Mouse (Mus musculus) embryo, embryonic 9.5 days (tissue): ENCODE data around the gene Btrc.
A peak's percentile ranks its signal among the peaks of the same experiment; 100 is the strongest.
"Not testable (repeated sequence)": the region's sequence is repeated elsewhere in the genome, so short reads cannot be mapped to it uniquely, and the experiment has no call there.

Experiments
- DNase-seq: peaks from one replicate; pipeline ENCODE4 v3.0.0-alpha.2; 2017; ENCODE audit errors: extremely low spot score

Btrc gene

DNA sequence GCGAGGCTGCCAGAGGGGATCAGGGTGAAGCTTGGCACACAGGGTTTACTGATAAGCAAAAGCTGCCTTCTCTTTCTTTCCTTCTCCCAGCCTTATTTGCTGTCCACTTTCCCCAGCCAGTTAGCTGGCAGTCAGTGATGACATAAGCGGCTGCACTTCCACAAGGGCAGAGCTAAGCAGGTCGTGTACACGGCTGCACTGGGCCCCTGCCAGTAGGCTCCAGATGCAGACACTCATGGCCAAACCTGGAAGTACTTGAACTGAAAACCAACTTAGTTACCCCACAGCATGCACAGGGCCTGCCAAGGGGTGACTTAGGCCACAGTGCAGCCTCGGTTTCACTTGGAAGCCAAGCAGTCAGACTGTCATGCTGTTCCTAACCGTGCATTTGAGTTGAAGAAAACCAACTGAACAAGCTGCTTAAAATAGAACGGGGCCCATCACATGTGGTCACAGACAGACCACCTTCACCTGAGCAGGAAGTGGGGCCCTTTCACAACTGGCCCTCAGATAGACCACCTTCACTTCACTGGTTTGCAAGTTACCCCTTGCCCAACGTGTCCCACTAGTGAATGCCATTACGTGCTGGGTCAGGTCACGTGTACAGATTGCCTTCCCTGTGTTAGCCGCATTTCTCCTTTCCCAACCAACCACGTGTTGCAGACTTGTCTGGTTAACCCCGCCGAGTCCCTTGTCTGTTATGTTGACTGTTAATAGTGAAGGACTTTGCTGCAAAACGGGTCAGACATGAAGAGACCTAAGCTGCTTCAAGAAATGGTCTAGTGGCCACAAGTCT, 166.9 kb downstream of the Btrc start:
- no peak for DNase-seq

DNA sequence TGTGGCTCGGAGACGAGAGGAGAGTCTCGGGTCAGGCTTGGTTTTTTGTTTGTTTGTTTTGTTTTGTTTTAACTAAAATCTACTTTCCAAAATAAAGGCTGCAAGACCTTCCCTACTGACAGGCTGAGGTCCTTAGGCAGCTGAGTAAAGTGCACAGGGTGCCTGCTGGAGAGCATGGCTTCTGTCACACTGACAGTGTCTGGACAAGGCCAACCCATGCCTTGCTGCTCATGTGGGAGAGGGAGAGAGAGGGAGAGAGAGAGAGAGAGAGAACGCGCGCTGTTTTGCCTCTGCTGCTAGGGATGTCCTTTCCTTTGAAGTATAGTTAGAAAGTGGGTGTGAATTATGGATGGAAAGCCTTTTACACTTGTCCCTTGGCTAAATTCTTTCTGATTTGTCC, 168.0 kb downstream of the Btrc start:
- no peak for DNase-seq

DNA sequence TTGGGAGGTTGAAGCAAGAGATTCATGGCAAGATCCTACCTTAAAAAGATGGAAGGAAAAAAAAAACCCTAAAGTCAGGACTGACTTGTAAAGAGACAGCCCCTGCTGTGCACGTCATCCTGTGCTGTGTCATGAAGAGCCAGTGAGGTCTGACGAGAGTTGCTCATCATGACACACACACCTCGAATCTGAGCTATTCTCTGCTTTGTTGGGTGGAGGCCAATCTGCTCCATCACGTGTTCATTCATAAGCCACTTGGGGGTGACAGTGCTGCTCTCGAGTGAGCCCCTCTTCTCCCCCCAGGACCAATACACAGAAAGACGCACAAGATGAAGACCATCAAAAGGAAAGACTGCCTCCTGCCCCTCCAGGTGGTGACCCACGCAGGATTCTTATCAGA, 170.1 kb downstream of the Btrc start:
- DNase-seq: no peak

DNA sequence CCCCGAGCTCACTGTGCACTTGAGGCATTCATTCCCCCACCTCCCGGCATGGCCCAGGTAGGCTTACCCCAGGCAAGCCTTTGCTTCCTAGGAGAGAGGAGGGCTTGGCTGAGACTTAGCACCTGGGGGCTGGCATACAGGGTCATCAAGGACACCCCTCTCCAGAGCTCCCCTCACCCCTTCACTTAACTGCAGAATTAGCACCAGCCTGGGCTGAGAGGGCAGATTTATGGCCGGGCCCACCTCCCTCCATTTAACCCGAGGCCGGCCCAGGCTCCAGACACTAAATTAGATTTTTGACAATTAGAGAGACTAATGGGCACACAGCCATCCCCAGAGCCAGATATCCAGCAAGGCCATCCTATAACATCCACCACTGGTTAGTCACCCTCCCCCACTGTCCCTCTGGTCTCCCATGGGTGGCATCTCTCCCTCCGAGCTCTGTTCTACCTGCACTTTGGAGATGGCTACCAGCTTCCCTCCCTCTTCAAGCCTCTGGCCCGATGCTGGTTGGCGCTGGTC, 171.7 kb downstream of the Btrc start:
- DNase-seq: no peak

DNA sequence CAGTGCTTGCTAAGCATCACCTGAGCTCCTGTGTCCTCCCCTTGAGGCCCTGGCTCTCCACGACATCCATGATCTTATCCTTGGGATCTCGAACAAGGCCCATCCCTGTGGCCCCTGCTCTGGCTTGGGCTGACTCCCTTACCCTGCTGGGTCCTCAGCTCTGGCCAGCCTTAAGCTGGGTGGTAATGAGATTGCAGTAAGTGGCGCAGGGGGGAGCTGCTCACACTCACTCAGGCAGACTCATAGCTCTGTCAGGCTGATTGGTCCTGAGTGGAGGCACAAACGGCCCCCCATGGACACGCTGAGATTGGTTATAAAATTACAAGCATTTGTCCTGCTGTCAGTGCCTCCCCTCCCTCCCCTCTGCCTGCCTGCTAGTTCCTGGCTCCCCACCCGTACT, 172.4 kb downstream of the Btrc start:
- no peak for DNase-seq

DNA sequence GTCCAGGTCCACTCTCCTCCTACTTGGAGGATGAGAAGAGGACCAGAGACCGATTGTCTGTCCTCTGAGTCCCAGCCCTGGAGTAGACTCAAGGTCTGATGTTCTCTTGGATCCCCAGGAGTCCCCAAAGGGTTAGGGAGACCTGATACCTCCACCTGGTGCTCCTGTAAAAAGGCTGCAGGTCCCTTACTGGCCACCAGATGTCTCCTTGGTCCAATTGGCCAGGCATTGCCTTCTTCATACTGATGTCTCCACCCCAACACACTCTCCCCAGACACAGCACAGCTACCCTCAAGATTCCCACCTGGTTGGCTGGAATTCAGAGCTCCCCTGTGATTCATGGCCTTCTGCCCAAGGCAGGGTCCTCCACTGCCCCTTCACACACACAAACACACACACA, 174.0 kb downstream of the Btrc start:
- DNase-seq: no peak

DNA sequence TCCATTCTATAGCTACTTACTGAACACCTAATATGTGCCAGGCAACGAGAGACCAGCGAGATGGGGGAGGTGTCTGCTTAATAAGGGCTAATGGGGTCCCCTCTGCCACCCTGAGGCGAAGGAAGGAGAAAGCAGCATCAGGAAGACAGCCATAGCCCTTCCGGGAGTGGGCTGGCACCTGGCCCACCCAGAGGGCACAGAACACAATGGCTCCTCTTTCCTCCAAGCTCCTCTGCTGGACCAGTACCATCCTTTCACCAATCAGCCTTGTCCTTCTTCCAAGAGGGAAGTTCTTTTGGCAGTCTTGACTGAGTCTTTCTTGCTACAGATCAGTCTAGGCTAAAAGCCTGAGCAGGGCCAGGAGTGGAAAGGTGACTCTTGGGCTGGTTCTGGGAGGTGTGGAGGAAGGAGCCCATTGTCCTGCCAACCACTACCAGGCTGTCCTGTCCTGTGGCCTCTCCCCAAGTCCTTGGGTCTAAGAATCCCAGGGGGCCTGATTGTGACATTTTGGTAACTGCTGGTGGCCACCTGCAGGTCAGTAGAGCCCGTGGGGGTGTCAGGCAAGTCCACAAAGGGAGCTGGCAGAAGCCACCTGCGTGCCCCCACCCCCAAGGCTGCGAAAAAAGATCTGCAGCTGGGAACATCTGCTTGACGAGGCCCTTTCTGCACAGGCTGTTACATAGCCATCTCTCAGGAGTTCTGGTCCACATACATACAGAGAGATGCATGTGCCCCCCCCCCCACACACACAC, 177.3 kb downstream of the Btrc start:
- no peak for DNase-seq

DNA sequence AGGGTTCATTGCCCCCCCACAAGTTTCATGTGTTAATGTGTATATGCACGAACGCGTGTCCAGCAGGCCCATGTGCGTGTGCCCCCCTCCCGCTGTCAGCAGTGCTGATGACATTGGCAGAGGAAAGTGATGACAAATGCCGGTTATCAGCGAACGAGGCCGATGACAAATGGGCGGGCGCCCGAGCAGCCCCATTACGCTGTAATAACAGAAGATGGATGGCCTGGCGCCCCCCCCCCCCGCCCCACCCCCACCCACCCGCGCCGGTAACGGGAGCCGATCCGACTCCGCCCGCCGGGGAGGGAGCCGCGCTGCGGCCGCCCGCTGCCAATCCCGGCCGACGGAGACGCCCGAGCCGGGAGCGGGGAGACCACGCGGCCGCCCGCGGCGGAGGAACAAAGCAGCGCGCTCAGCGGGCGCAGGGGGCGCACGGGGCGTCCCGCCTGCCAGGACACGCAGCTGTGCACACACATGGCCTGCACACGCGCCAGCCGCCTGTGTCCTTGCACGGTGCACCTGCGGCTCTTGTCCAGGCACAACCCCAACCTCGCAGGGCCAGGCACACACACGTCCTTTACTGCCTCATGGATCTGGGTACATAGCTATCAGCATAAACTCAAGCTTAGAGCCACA, 178.0 kb downstream of the Btrc start:
- peak; percentile 68 for DNase-seq

DNA sequence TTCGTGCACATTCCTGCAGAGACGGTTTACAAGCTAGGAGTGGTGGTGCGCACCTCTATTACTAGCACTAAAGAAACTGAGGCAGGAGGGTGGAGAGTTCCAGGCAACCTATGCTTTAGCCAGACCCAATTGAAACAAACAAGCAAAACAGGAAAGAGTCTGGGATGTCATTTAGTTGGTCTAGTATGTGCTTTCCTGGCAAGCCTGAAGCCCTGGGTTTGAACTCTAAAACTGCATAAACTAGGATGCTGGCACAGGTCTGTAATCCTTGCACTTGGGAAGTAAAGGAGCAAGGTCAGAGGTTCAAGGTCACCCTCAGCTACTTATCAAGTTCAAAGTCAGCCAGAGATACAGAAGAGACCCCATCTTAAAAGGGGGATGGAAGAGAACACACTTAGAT, 178.5 kb downstream of the Btrc start:
- DNase-seq: no peak

DNA sequence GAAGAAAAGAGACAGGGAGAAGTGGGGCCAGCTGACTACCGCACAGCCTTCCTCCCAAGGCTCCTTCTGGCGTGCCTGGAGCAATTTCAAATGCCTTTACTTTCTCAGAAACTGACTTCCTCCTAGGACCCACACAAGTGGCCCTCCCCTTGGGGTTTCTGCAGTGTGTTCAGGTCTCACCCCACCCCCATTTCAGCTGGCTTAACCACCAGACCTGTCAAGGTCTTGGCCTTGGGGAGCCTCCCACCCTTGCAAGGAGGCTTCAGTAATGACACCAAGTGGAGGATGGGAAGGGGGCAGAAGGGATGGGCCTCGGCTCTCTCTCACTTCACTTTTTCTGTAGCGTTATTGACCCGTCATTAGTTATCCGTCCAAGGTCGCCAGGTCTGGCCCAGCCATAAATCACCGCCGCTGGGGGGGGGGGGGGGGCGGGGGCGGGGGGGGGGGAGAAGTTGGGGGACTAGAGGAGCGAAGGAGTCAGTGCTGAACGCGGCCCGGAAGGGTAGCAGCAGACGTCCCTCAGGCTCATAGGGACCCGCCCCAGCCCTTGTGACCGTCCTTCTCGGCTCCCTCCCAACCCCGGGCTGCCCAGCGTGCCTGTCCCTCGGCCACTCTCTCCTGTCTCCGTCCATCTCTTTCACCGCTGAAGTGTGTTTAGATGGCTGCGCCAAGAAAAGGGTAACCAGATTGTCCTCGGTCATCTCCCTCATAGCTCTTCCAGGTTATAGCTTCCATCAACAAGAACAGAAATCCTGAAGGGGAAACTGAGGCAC, 180.8 kb downstream of the Btrc start:
- DNase-seq: no peak

DNA sequence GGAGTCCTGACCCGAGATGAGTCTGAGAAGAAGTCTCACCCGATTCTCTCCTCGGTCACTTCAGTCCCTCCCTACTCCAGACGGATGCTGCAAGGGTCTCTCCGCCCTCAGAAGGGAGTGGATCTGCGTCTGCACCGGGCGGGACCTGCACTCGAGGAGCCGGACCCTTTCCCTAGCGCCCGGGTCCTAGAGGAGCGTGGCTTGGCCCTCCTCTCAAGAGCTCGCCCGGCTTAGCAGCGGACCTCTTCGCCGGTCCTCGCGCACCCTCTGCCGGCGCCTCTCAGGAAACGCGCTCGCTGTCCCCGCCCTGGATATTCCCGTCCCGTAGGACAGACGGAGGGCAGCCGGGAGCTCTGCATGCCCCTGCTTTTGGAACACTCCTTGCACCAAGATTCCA, 181.4 kb downstream of the Btrc start:
- DNase-seq: peak; percentile 82

DNA sequence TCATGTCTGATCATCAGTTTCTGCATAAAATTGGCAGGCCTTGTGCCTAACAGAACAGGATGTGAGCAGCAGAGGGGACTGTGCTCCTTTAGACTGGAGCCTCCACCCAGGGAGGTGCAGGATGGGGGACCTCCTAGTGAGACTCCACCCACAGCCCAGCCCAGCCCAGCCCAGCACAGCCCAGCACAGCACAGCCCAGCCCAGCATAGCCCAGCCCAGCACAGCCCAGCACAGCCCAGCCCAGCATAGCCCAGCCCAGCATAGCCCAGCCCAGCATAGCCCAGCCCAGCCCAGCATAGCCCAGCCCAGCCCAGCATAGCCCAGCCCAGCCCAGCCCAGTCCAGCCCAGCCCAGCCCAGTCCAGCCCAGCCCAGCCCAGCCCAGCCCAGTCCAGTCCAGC, 184.7 kb downstream of the Btrc start:
- DNase-seq: not testable (repeated sequence)

DNA sequence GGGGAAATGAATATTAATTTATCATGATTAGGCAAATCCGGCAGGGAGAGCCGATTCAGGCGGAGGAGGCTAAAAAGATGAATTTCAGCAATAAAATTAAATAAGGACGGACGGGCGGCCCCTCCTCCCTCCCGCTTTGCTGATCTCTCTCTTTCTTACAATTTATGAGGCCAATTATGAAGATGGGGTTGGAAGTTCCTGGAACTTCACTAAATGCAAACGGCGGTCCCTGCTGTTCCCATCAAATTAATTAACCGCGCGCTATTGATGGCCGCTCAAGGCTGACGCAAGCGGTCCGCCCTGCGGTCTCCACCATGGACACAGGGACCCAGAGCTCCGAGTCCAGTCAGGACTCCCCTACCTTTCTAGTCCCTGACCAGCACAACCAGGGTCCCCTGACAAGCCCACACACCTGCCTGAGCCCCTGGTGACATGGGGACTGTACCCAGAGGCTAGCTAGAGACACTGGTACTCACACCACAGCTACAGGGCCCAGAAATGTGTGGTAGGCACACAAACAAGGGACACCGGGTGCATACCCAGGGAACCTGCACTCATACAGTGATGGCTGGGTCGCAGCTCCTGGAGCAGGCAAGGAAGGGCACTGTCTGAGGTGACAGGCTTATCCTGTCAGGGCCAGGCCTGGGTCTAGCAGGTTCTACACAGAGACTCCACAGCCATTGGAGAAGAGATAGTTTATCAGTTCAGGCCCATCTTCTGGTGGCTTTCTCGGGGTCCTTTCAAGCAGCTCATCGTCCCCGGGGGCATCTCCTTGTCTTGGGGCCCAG, 185.8 kb downstream of the Btrc start:
- DNase-seq: no peak

DNA sequence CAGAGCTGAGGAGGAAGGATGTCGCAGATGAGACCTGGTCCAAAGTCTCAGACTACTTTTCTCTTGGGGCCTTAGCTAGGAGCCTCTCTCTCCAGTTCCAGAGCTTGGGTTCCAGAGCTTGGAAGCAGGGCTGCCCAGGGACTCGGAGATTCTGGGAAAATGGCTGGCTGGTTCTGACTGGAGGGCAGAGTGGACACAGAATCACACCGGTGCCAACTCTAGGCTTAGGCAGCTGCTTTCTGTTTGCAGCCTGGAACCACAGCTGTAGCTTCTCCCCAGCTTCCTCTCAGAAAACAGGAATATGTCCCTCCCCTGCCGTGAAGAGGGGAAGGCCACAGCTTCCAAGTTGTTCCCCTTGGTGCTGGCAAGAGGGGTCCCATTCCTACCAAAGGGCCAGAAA, 186.4 kb downstream of the Btrc start:
- no peak for DNase-seq

DNA sequence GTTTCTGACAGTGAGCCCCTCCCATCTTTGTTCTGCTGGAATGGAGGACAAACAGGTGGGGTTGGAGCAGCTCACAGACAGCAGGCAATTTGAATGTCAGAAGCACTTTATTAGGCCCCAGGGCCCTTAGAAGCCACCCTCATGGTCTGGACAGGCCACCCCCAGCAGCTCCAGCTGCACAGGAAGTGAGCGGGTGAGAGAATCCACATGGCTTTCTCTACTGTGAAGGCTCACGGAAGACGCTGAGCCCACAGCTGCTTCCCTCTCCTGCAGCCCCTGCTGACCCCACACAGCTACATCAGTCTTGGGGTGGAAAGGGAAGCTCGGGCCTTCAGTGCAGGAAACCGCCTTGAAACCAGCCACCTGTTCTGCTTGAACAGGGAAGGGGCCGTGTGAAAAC, 188.7 kb downstream of the Btrc start:
- no peak for DNase-seq

DNA sequence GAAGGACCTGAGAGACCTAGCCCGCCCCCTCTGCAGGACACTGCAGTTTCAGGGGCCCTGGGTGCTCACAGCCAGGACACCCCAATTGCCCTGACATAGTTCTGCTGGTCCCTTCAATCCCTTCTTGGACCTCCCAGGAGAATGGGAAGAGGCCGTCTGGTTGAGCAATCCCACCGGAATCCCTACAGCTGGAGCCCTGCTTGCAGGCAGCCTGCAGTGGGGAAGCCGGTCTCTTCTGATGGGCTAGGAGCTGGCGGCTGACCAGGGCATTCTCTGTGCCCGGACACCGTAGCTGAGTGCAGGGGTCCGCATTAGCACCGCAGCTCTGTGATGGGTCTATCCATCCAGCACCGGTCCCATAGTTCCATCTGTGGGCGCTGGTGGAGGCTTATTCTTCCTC, 190.6 kb downstream of the Btrc start:
- no peak for DNase-seq

DNA sequence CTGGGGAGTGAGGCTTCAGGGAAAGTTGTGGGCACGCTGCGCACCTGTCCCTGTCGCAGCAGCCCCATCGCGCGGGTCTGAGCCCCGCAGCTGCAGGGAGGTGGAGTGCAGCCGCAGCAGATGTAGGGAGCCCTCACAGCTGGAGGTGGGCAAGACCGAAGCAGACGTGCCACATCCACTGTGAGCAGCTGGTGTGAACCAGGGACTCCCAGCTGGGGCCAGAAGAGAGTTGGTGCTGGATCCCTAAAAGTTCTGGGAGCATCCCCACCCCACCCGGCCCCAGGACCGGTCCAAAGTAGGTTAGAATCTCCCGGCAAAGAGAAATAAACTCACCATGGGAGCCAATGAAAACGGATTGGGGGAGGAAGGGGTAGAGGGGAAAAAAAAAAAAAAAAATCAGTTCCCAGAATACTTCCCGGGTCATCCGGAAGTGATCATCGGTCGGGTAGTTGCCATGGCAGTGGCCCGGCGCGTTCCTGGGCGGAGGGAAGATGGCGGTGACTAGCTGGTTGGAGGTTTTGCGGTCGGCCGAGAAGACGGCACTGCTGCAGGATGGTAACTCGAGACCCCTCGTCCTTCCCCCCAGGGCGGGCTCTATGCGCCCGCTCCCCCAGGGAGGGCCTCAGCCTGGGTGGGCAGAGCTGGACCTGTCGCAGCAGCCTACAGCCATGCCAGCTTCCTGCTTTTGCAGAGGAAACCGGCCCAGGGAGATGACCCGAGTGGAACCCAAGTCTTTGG, 196.8 kb downstream of the Btrc start, which contains the start of the genes Poll and Gm17018:
TSS of gene Poll (minus strand) at position 379 of the 738 bp plus-strand sequence.
TSS of gene Gm17018 (plus strand) at position 463 of the 738 bp plus-strand sequence.
- peak; percentile 87 for DNase-seq

DNA sequence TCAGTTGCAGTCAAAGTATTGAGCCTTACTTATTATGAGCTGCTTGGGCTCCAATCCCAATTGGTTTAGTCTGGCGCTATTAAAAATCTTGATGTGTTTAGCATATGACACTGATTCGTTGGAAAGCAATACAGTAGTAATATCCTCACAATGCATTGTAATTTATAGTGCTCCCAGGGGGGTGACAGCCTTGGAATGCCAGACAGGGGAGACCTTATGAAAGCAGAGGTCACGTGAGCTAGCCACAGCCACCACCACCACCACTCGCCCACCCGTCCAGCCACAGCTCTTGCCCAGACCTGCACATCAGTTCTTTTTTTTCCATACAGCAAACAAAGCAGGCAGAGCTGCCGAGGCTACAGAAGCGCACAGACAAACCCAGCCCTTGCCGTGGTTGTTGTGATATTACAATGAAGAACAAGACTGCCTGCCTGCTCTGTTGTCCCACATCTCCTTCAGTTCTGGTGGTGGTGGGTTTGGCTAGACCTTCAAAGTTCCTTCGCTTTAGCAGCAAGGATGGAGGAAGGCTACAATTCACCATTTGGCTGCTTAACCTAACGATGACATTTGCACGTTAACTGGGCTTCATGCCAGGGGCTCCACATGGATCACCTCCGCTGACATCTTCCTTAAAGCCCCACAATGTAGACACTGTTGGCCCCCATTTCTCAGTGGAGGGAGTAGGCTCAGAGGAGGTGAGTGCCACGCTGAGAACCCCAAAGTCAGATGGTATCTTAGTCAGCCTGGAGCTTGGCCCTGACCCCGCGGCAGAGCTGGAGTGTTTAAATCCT, 202.6 kb downstream of the Btrc start:
- DNase-seq: no peak

DNA sequence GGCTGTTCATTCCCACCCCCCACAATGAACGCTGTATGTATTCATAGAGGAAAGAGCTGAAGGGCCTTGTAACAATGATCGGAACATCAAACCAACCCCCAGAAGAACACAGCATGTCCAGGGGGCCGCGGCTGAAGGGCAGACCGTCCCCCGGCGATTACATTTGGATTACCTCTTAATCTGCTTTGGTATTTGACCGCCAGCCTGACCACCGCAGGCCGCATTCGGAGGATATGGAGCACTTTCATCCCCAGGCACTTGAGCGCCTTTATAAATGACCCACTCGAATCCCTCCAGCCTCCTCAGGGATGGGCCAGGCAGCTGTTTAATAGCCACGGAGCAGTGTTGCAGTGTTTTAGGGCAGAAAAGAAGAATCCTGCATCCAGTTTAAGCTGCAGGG, 203.8 kb downstream of the Btrc start:
- no peak for DNase-seq
